Mouse (Mus musculus) spleen, adult 2 months (tissue): ENCODE results near the gene Fam126b.

Experiments
- CTCF ChIP-seq: fragments of 200-500 bp; IDR thresholded peaks from 2 replicates; pipeline ENCODE4 v1.5.1; 2011; ENCODE audit warnings: mild to moderate bottlenecking, inconsistent platforms; ENCODE audit not compliant: insufficient read depth, insufficient read length, insufficient replicate concordance; ENCODE audit errors: extremely low read depth
- POLR2A ChIP-seq: fragments of 200-500 bp; IDR thresholded peaks from 2 replicates; pipeline ENCODE4 v1.6.1; 2011; ENCODE audit warnings: low read depth, low read length, inconsistent platforms

- TF ChIP-seq CTCF, result no peak
- no peak for TF ChIP-seq POLR2A
These were observed 19.5 kb downstream of the Fam126b start for GRCm38 (mm10) chr1:58566621-58567020.
